ENCODE assay signal across 10 mouse cellular contexts in genomic region chr9:42028807-42029206, GRCm38 (mm10).
DNase-seq lines count a peak whose midpoint lies in the region; ATAC-seq lines count a peak whose summit lies in the region.
"Had no signal": no experiment of that assay in that cellular context is flagged by ENCODE, and none has a peak within 500 bp of the region (broad histone marks: within the 10 kb centered on the region; RNA-seq: fewer than 3 reads in every experiment).

No protein-coding gene starts in this region.

- no peak overlapping the region for H3K4me3 ChIP-seq in forebrain, embryonic 16.5 days (replicated peaks; ENCODE audit: low read length)

- 82% methylated on average over 4 of the region's 4 CpGs for WGBS in forebrain, embryonic 16.5 days

- H3K4me1 ChIP-seq in forebrain, embryonic 16.5 days (replicated peaks; ENCODE audit: control insufficient read depth, insufficient read depth, low read length): no peaks in the 10 kb centered on the region; the same call in 1 of the 2 replicates

- peak; percentile 29 for DNase-seq in CD4-positive, CD25-positive, alpha-beta regulatory T cell, adult 2 months (ENCODE audit: low read depth, low spot score)
- peak; percentile 27 for DNase-seq in thymus, postnatal 14 days
- no peak for DNase-seq in thymus, postnatal 0 days (ENCODE audit: low spot score)
- DNase-seq in lung, postnatal 4 days: peak; percentile 22 to 53
- DNase-seq in splenic B cell, adult 2 months (ENCODE audit: low read depth, low spot score): peak; percentile 95
- no peak for DNase-seq in right cerebral cortex, postnatal 14 days
- DNase-seq: lung, embryonic 14.5 days had no signal

- no peaks in the 10 kb centered on the region for H3K27me3 ChIP-seq in splenic B cell, adult 2 months (ENCODE audit: control insufficient read depth, insufficient read depth, low read length, poor library complexity, severe bottlenecking)
- H3K27me3 ChIP-seq in forebrain, embryonic 16.5 days (replicated peaks; ENCODE audit: control insufficient read depth, insufficient read depth, low read length): no peaks in the 10 kb centered on the region

- H3K27ac ChIP-seq in forebrain, embryonic 16.5 days (ENCODE audit: low read length): no peak overlapping the region

- H3K4me2 ChIP-seq in forebrain, embryonic 16.5 days (ENCODE audit: low read length): no peak overlapping the region
- H3K4me2 ChIP-seq: lung, embryonic 14.5 days had no signal

- H3K9me3 ChIP-seq in forebrain, embryonic 16.5 days (ENCODE audit: control insufficient read depth, low read length): no peaks in the 10 kb centered on the region

- ATAC-seq in CD4-positive, CD25-positive, alpha-beta regulatory T cell, adult 4 months: no peak
- ATAC-seq in forebrain, embryonic 16.5 days: no peak
- ATAC-seq: intestine, embryonic 16.5 days had no signal

- H3K36me3 ChIP-seq in splenic B cell, adult 2 months (ENCODE audit: control insufficient read depth, insufficient read depth, low read length, poor library complexity, severe bottlenecking): peaks cover 18% of the 10 kb centered on the region
- H3K36me3 ChIP-seq in forebrain, embryonic 16.5 days (ENCODE audit: control insufficient read depth, insufficient read depth): peaks cover 4% of the 10 kb centered on the region

- H3K9ac ChIP-seq in forebrain, embryonic 16.5 days (replicated peaks; ENCODE audit: low read depth, low read length): no peak overlapping the region
- H3K9ac ChIP-seq: lung, embryonic 14.5 days had no signal

Comparison
In these comparisons a context has a peak if more than half of its experiments do, and no peak if none do; other contexts are left out.
1. DNase-seq: peak in CD4-positive, CD25-positive, alpha-beta regulatory T cell, adult 2 months (single experiment), thymus, postnatal 14 days (single experiment), lung, postnatal 4 days (2 of 2) and splenic B cell, adult 2 months (single experiment); none in thymus, postnatal 0 days (single experiment) and right cerebral cortex, postnatal 14 days (single experiment).